Comparison of ENCODE assay signal across 8 mouse cellular contexts in genomic region chr2:144164986-144165821, GRCm38 (mm10).
A peak's percentile ranks its signal among the peaks of the same experiment; 100 is the strongest.
DNase-seq lines count a peak whose midpoint lies in the region; ATAC-seq and TF ChIP-seq lines count a peak whose summit lies in the region.

No protein-coding gene starts in this region.

- TF ChIP-seq EP300 in heart, postnatal 0 days (IDR thresholded peaks at IDR 0.05; ENCODE audit: low read depth): peak; percentile 64; the same call in 1 of the 2 replicates
- no peak for TF ChIP-seq EP300 in stomach, postnatal 0 days (optimal IDR thresholded peaks at IDR 0.05)

- peaks cover 3% of the 10 kb centered on the region; the same call in 1 of the 2 replicates for H3K4me1 ChIP-seq in brown adipose tissue, adult 24 weeks (ENCODE audit: control insufficient read depth, insufficient read depth, insufficient read length, low read length)
- no peaks in the 10 kb centered on the region; the same call in 1 of the 2 replicates for H3K4me1 ChIP-seq in forebrain, embryonic 14.5 days (ENCODE audit: control insufficient read depth, insufficient read depth, low read length)
- peaks cover 8% of the 10 kb centered on the region for H3K4me1 ChIP-seq in heart, postnatal 0 days (ENCODE audit: control insufficient read depth, insufficient read depth)
- H3K4me1 ChIP-seq in liver, embryonic 16.5 days (ENCODE audit: control insufficient read depth, low read depth, low read length): peaks cover 6% of the 10 kb centered on the region
- peaks cover 3% of the 10 kb centered on the region; the same call in 1 of the 2 replicates for H3K4me1 ChIP-seq in neural tube, embryonic 11.5 days (ENCODE audit: control insufficient read depth, insufficient read depth, low read length)
- no peaks in the 10 kb centered on the region; the same call in 1 of the 2 replicates for H3K4me1 ChIP-seq in stomach, postnatal 0 days (replicated peaks; ENCODE audit: control insufficient read depth, insufficient read depth)

- no peaks in the 10 kb centered on the region for H3K27me3 ChIP-seq in forebrain, embryonic 14.5 days (replicated peaks; ENCODE audit: control insufficient read depth, insufficient read depth, low read length)
- no peaks in the 10 kb centered on the region for H3K27me3 ChIP-seq in heart, postnatal 0 days (ENCODE audit: control insufficient read depth, insufficient read depth, low read length)
- H3K27me3 ChIP-seq in liver, embryonic 16.5 days (ENCODE audit: control insufficient read depth, insufficient read depth, low read depth, low read length): no peaks in the 10 kb centered on the region
- H3K27me3 ChIP-seq in neural tube, embryonic 11.5 days (ENCODE audit: control insufficient read depth, insufficient read depth, low read length): 0 out of 2 replicates have a peak, but pooled peaks cover 2% of the 10 kb centered on the region
- no peaks in the 10 kb centered on the region for H3K27me3 ChIP-seq in stomach, postnatal 0 days (ENCODE audit: control insufficient read depth, insufficient read depth, low read length)

- TF ChIP-seq CTCF in heart, postnatal 0 days (IDR thresholded peaks at IDR 0.05; ENCODE audit: low read depth): no peak
- TF ChIP-seq CTCF in stomach, postnatal 0 days (IDR thresholded peaks at IDR 0.05; ENCODE audit: low read depth): no peak

- ATAC-seq in CD4-positive, CD25-positive, alpha-beta regulatory T cell, adult 4 months: peak; percentile 84
- peak; percentile 69 for ATAC-seq in forebrain, embryonic 14.5 days
- peak; percentile 84 for ATAC-seq in heart, postnatal 0 days (ENCODE audit: insufficient read depth, low read depth)
- peak; percentile 66 for ATAC-seq in liver, embryonic 16.5 days (ENCODE audit: low read depth)
- ATAC-seq in neural tube, embryonic 11.5 days (ENCODE audit: insufficient read depth, low FRiP score, low TSS enrichment): peak; percentile 62
- ATAC-seq in stomach, postnatal 0 days (ENCODE audit: low FRiP score, low TSS enrichment): peak; percentile 85

- no peaks in the 10 kb centered on the region for H3K36me3 ChIP-seq in forebrain, embryonic 14.5 days (ENCODE audit: control insufficient read depth, insufficient read depth, low read length)
- no peaks in the 10 kb centered on the region for H3K36me3 ChIP-seq in heart, postnatal 0 days (replicated peaks; ENCODE audit: control insufficient read depth, insufficient read depth, low read length)
- H3K36me3 ChIP-seq in liver, embryonic 16.5 days (ENCODE audit: control insufficient read depth, insufficient read depth): no peaks in the 10 kb centered on the region
- no peaks in the 10 kb centered on the region for H3K36me3 ChIP-seq in neural tube, embryonic 11.5 days (ENCODE audit: control insufficient read depth, insufficient read depth, low read length)
- H3K36me3 ChIP-seq in stomach, postnatal 0 days (ENCODE audit: control insufficient read depth, insufficient read depth, low read length): no peaks in the 10 kb centered on the region

- H3K9me3 ChIP-seq in forebrain, embryonic 14.5 days (replicated peaks; ENCODE audit: control insufficient read depth, low read length): no peaks in the 10 kb centered on the region
- H3K9me3 ChIP-seq in heart, postnatal 0 days (replicated peaks; ENCODE audit: control insufficient read depth, low read length): no peaks in the 10 kb centered on the region
- H3K9me3 ChIP-seq in liver, embryonic 16.5 days (replicated peaks; ENCODE audit: control insufficient read depth, low read length): no peaks in the 10 kb centered on the region
- H3K9me3 ChIP-seq in neural tube, embryonic 11.5 days (ENCODE audit: control insufficient read depth, low read length): no peaks in the 10 kb centered on the region; the same call in 1 of the 2 replicates
- H3K9me3 ChIP-seq in stomach, postnatal 0 days (ENCODE audit: control insufficient read depth, low read length): no peaks in the 10 kb centered on the region

- peak overlapping the region; percentile 88 for H3K4me2 ChIP-seq in forebrain, embryonic 14.5 days (ENCODE audit: low read length)
- peak overlapping the region; percentile 74 for H3K4me2 ChIP-seq in heart, postnatal 0 days (ENCODE audit: low read depth, low read length)
- peak overlapping the region; percentile 58 for H3K4me2 ChIP-seq in liver, embryonic 16.5 days (ENCODE audit: low read depth, low read length)
- H3K4me2 ChIP-seq in neural tube, embryonic 11.5 days (ENCODE audit: low read depth): peak overlapping the region; percentile 93
- peak overlapping the region; percentile 64 for H3K4me2 ChIP-seq in stomach, postnatal 0 days (replicated peaks; ENCODE audit: low read depth)

- H3K9ac ChIP-seq in forebrain, embryonic 14.5 days (ENCODE audit: low read length): peak overlapping the region; percentile 78
- peak overlapping the region; percentile 68 for H3K9ac ChIP-seq in heart, postnatal 0 days (replicated peaks; ENCODE audit: low read depth, low read length)
- H3K9ac ChIP-seq in liver, embryonic 16.5 days (ENCODE audit: low read depth, low read length): peak overlapping the region; percentile 60
- peak overlapping the region; percentile 82 for H3K9ac ChIP-seq in neural tube, embryonic 11.5 days (ENCODE audit: low read length)
- H3K9ac ChIP-seq in stomach, postnatal 0 days (ENCODE audit: low read length): peak overlapping the region; percentile 86

- peak; percentile 71 for DNase-seq in forebrain, embryonic 14.5 days (ENCODE audit: low spot score)
- peak; percentile 89 for DNase-seq in heart, postnatal 0 days (ENCODE audit: low spot score)
- peak; percentile 83 for DNase-seq in kidney, postnatal 36 days
- DNase-seq in neural tube, embryonic 11.5 days (ENCODE audit: low spot score): peak; percentile 77
- DNase-seq in stomach, postnatal 0 days (ENCODE audit: low spot score): peak; percentile 86

- H3K27ac ChIP-seq in brown adipose tissue, adult 24 weeks (replicated peaks; ENCODE audit: low read depth, low read length): peak overlapping the region; percentile 94
- H3K27ac ChIP-seq in forebrain, embryonic 14.5 days (ENCODE audit: low read depth, low read length): peak overlapping the region; percentile 79
- H3K27ac ChIP-seq in heart, postnatal 0 days (ENCODE audit: low read depth): peak overlapping the region; percentile 96
- peak overlapping the region; percentile 79 for H3K27ac ChIP-seq in liver, embryonic 16.5 days (ENCODE audit: low read length)
- H3K27ac ChIP-seq in neural tube, embryonic 11.5 days (ENCODE audit: low read depth, low read length): peak overlapping the region; percentile 69
- H3K27ac ChIP-seq in stomach, postnatal 0 days (replicated peaks): peak overlapping the region; percentile 99

- WGBS in forebrain, embryonic 14.5 days: under 1% methylated on average over 34 of the region's 37 CpGs
- WGBS in heart, postnatal 0 days: under 1% methylated on average over 37 of the region's 37 CpGs
- whole genome bisulfite sequencing in liver, embryonic 16.5 days (ENCODE audit: insufficient replicate concordance): 2% methylated on average over 37 of the region's 37 CpGs
- under 1% methylated on average over 35 of the region's 37 CpGs for WGBS in neural tube, embryonic 11.5 days
- under 1% methylated on average over 37 of the region's 37 CpGs for WGBS in stomach, postnatal 0 days

- peak overlapping the region; percentile 81 for H3K4me3 ChIP-seq in brown adipose tissue, adult 24 weeks (ENCODE audit: insufficient read depth, low read depth, low read length)
- peak overlapping the region; percentile 54 for H3K4me3 ChIP-seq in forebrain, embryonic 14.5 days (ENCODE audit: low read depth, low read length)
- H3K4me3 ChIP-seq in heart, postnatal 0 days (ENCODE audit: low read depth, low read length): peak overlapping the region; percentile 75
- H3K4me3 ChIP-seq in liver, embryonic 16.5 days (ENCODE audit: low read depth, low read length): peak overlapping the region; percentile 61
- H3K4me3 ChIP-seq in neural tube, embryonic 11.5 days (ENCODE audit: low read depth, low read length): peak overlapping the region; percentile 54
- H3K4me3 ChIP-seq in stomach, postnatal 0 days (ENCODE audit: low read depth, low read length): peak overlapping the region; percentile 66

Comparison
In these comparisons a context has a peak if more than half of its experiments do, and no peak if none do; other contexts are left out.
1. Peak in every context shown above with its lines: DNase-seq, ATAC-seq, H3K4me3 ChIP-seq and H3K27ac ChIP-seq.